Mouse (Mus musculus) embryonic stem cell, embryonic (primary cell): ENCODE measurements around the gene Deup1.
"Not testable (repeated sequence)": the region's sequence is repeated elsewhere in the genome, so short reads cannot be mapped to it uniquely, and the experiment has no call there.

Experiments
- CTCF ChIA-PET, 4 experiments: fragments of 300-600 bp in 2 of 4; fragments of 350-600 bp in 2 of 4; sonication (Branson Sonifier 250); formaldehyde crosslinking; loops; one replicate each; lab custom pipeline; 2022; ENCODE audit warnings: inconsistent platforms in 2 of 4; lab: Charles Lee
- POLR2A ChIA-PET, 4 experiments: fragments of 300-600 bp in 2 of 4; fragments of 350-600 bp in 2 of 4; sonication (Branson Sonifier 250); formaldehyde crosslinking; loops; one replicate each; lab custom pipeline; 2022; ENCODE audit warnings: antibody characterized with exemption in 4 of 4, inconsistent platforms in 1 of 4; lab: Charles Lee

The Deup1 gene

GRCm38 (mm10) chr9:15600156-15600858, 27.4 kb downstream of the Deup1 start:
- POLR2A ChIA-PET: no interaction called here

DNA sequence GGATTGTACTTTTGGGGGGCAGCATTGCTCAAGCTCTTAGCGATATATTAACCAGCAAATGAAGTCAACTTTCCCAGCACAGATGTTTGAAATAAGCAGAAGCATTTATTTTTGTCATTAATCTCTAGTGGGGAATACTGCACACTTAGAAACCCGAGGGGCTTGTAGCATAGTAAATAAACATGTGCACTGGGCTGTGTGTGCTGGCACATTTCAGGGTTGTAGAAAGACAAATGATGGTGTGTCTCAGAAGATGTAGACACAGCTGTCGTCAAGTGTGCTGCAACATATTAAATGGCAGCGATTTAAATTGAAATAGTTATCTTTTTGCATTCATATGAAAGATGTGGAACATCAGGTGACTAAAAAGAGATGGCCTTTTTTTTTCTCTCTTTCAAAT, 31.1 kb downstream of the Deup1 start:
- CTCF ChIA-PET: no interaction called here
- POLR2A ChIA-PET: no interaction called here

More at GRCm38 (mm10) chr9:15600156-15600858, 27.4 kb downstream of the Deup1 start:
- CTCF ChIA-PET: no interaction called here

GRCm38 (mm10) chr9:15594148-15594547, 33.6 kb downstream of the Deup1 start:
- POLR2A ChIA-PET: no interaction called here
- CTCF ChIA-PET: interaction anchor here in 1 of 4 experiments (0.9 kb wide), 1 partner anchor 15 kb away, joined by 3 read pairs; no protein-coding TSS in a partner anchor

DNA sequence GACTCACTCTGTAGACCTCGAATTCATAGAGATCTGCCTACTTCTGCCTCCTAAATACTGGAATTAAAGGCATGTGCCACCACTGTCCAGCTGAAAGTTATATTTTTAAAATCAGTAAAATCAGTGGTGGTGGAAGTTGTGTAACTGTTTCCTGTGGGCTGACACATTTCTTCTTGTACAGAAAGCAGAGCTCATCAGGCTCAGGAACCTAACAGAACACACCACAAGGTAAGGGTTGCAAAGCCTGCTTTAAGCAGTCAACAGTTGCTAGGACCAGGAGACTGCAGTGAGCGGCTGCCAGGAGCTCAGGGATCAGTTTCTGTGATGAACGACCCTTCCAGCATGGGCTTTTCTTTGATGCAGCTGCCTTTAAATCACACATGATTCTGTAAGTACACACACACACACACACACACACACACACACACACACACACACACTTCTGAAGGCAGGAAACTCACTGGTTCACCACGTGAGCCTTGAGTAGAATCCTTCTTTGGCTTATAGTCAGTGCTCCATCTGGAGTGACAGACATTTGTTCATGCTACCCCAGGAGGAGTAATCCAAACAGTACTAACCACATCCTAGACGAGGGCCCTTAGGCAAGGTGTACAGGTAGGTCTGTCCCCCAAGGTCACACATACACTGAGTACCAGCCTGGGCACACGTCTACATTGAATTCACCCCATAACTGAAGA, 40.4 kb downstream of the Deup1 start:
- CTCF ChIA-PET: interaction anchor here in 1 of 4 experiments (0.5 to 0.6 kb wide), 2 partner anchors 23 to 293 kb away, joined by 4 to 6 read pairs; no protein-coding TSS in a partner anchor
- POLR2A ChIA-PET: no interaction called here

DNA sequence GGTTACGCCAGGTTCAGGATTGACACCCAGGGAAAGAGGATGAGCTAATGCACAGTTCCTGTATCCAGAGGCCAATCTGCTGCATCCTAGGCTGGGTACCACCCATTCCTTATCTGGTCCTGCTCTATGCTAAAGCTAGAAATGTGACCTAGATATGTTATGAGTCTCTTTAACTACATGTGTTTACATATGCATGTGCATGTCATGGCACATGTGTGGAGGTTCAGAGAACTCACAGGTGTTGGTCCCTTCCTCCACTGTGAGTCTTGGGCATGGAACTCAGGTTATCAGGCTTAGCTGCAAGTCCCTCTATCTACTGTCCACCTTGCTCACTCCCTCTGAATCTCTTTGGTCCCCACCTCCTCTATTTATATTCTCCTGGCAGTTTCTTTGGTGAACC, 41.8 kb downstream of the Deup1 start:
- ChIA-PET POLR2A (no interaction called here), CTCF (interaction anchor here in 1 of 4 experiments (0.8 kb wide), 1 partner anchor 832 kb away, joined by 3 read pairs; no protein-coding TSS in a partner anchor)

- CTCF ChIA-PET: no interaction called here
- POLR2A ChIA-PET: no interaction called here
Measured at GRCm38 (mm10) chr9:15584209-15584608, 43.5 kb downstream of the Deup1 start.

- ChIA-PET POLR2A (no interaction called here), CTCF (no interaction called here)
Measured at GRCm38 (mm10) chr9:15582026-15582425, 45.7 kb downstream of the Deup1 start.

- ChIA-PET CTCF (no interaction called here), POLR2A (no interaction called here)
Measured at GRCm38 (mm10) chr9:15580176-15580575, 47.6 kb downstream of the Deup1 start.

- ChIA-PET CTCF (no interaction called here), POLR2A (no interaction called here)
Measured at GRCm38 (mm10) chr9:15578946-15579345, 48.8 kb downstream of the Deup1 start.

DNA sequence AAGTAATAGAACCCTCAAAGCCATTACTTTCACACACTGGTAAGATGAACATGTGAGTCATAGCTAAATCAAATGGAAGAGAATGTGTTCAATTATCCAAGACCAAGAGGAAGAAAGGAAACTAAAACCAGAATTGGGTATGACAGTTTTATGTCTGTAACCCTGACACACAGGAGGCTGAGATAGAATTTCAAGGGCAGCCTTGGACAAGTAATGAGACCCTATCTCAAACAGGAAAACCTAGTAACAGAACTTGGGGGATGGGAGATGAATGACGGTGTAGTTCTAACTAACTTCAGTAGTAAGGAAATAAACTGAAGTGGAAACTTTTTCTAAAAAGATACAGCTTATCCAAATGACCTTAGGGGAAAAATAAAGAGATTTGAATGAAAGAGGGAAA, 49.3 kb downstream of the Deup1 start:
- ChIA-PET POLR2A (no interaction called here), CTCF (no interaction called here)

- ChIA-PET POLR2A (no interaction called here), CTCF (no interaction called here)
Measured at GRCm38 (mm10) chr9:15574750-15575454, 52.8 kb downstream of the Deup1 start.

DNA sequence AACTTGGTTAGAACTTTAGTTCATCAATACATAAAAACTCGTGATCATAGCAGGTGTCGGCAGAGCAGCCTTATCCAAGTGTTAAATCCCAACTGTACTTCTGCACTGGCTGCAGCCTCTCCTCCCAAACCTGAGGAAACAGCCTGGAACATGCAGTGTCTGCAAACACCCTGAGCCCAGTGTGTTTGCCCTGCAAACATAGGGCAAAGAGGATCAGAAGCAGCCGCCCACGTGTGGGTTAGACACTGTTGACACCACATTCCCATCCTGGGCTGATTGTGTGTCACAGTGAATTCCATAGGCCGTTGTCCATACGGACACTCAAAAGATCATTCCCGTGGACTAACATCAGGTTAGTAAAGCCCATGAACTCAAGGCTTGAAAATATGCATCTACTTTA, 65.4 kb downstream of the Deup1 start:
- ChIA-PET POLR2A (no interaction called here), CTCF (no interaction called here)

GRCm38 (mm10) chr9:15560451-15560850, 67.3 kb downstream of the Deup1 start:
- CTCF ChIA-PET: no interaction called here

GRCm38 (mm10) chr9:15553322-15553721, 74.4 kb downstream of the Deup1 start:
- ChIA-PET CTCF (interaction anchor here in 1 of 4 experiments (0.6 kb wide), 1 partner anchor 14 kb away, joined by 3 read pairs; no protein-coding TSS in a partner anchor), POLR2A (interaction anchor here in 1 of 4 experiments (0.5 kb wide), 1 partner anchor 242 kb away, joined by 3 read pairs; no protein-coding TSS in a partner anchor)

More at GRCm38 (mm10) chr9:15560451-15560850, 67.3 kb downstream of the Deup1 start:
- POLR2A ChIA-PET: no interaction called here

DNA sequence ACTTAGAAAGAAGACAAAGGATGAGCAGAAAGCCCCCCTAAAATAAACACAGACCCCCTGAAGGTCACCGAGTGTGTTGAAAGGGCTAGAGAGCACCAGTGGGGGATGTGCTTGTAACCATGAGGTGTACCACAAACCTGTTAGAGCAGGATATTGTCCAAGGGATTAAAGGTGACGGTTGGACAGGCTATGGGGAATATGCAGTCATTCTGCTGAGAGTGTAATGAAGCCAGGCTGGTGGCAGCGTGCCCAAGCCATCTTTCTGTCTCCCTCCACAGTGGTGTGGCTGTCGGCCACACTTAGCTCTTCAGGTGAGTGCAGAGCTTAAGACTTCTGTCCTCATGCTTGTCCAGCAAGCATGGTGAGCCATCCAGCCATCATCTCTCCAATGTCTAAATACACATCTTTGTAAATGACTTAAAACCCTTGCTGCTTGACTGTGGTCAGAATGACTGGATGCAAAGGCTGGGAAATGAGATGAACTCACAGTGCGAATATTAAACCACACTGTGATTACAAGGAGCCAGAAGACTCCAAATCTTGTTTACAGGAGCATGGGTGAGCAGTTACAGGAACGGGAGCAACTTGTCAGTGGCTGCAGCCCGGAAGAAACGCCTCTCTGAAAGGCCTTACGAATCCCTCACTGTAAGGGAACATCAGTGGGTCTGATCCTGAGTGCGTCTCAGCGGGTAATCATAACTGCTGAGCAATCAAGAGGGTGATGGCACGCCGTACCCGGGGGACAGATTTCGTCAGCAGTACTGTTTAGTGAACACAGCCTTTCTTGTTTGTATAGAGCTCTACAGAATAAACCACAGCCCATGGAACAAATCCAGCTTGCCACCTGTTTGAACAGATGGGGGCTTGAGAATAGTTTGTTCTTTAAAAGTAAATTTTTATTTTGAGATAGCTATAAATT, 75.5 kb downstream of the Deup1 start:
- ChIA-PET POLR2A (interaction anchor here in 1 of 4 experiments (1.5 kb wide), 1 partner anchor 12 kb away, joined by 3 read pairs; no protein-coding TSS in a partner anchor), CTCF (interaction anchor here in 1 of 4 experiments (0.6 kb wide), 1 partner anchor 13 kb away, joined by 3 read pairs; no protein-coding TSS in a partner anchor)

- POLR2A ChIA-PET: interaction anchor here in 1 of 4 experiments (1.5 kb wide), 1 partner anchor 10 kb away, joined by 3 read pairs; no protein-coding TSS in a partner anchor
- CTCF ChIA-PET: not testable (repeated sequence)
Measured at GRCm38 (mm10) chr9:15551073-15551472, 76.7 kb downstream of the Deup1 start.

- ChIA-PET CTCF (no interaction called here), POLR2A (no interaction called here)
Measured at GRCm38 (mm10) chr9:15550461-15550961, 77.2 kb downstream of the Deup1 start.

DNA sequence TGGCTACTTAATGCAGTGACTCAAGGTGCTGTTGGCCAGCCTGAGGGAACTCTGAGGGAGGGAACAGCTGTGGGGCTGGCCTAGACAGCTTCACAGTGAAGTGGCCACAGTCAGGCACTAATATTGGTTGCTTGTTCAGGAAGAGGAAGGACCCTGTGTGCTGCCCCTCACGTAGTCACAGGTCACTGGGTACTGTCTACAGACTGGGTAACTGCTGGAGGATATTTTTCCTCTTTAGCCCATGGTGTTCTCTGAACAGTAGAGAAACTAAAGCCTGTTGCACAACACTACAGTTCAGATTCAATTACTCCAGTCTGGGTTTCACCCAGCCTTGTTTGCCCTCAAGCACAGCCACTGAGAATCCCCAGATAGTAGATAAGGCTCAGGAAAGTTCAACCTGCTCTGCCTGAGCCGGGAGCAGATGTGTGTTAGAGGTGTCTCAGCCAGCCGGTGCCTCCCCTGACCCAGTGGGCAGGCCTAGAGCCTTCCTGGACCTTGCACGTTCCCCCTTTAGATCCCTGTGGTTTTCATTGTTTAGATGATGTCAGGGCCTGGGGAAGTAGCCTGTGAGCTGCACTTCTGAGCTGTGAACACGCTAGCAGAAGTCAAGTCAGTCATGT, 85.9 kb downstream of the Deup1 start:
- ChIA-PET CTCF (no interaction called here), POLR2A (interaction anchor here in 1 of 4 experiments (0.6 kb wide), 1 partner anchor 46 kb away, joined by 7 read pairs; no protein-coding TSS in a partner anchor)
